Mouse (Mus musculus): ENCODE measurements around the gene Plscr2. TPM values are rescaled to one million over a fixed set of nuclear protein-coding genes. Genes with fewer than 3 reads are reported as not detected.

Plscr2 gene
- polyA plus RNA-seq, 1 experiment from 2014 or later, result 0.71 TPM

- no peaks in the 10 kb centered on the region for H3K9me3 ChIP-seq (ENCODE audit: control insufficient read depth, low read length)
- no peaks in the 10 kb centered on the region for H3K27me3 ChIP-seq (ENCODE audit: control insufficient read depth, insufficient read depth, low read length)
- DNase-seq (ENCODE audit: low spot score), result no peak
- H3K36me3 ChIP-seq (replicated peaks; ENCODE audit: control insufficient read depth, insufficient read depth), result no peaks in the 10 kb centered on the region
- no peak for ATAC-seq (ENCODE audit: low FRiP score)
- WGBS, result 96% methylated on average over 4 of the region's 4 CpGs
- no peak overlapping the region for H3K9ac ChIP-seq
- H3K27ac ChIP-seq, result no peak overlapping the region
- no peak overlapping the region for H3K4me2 ChIP-seq (replicated peaks)
- H3K4me3 ChIP-seq (replicated peaks; ENCODE audit: low read length), result no peak overlapping the region
- no peaks in the 10 kb centered on the region for H3K4me1 ChIP-seq (replicated peaks; ENCODE audit: control insufficient read depth, insufficient read depth, low read length)
Observed at GRCm38 (mm10) chr9:92331383-92331782, 56.0 kb downstream of the Plscr2 start.

GRCm38 (mm10) chr9:92334845-92335244 is 59.4 kb downstream of the Plscr2 start:
- Histone ChIP-seq H3K9ac (no peak overlapping the region), H3K4me3 (replicated peaks; ENCODE audit: low read length) (no peak overlapping the region), H3K9me3 (ENCODE audit: control insufficient read depth, low read length) (no peaks in the 10 kb centered on the region), H3K36me3 (replicated peaks; ENCODE audit: control insufficient read depth, insufficient read depth) (no peaks in the 10 kb centered on the region), H3K27me3 (ENCODE audit: control insufficient read depth, insufficient read depth, low read length) (no peaks in the 10 kb centered on the region), H3K27ac (no peak overlapping the region), H3K4me1 (replicated peaks; ENCODE audit: control insufficient read depth, insufficient read depth, low read length) (no peaks in the 10 kb centered on the region), H3K4me2 (replicated peaks) (no peak overlapping the region)
- 97% methylated on average over 10 of the region's 10 CpGs for WGBS
- ATAC-seq (ENCODE audit: low FRiP score) (no peak), DNase-seq (ENCODE audit: low spot score) (no peak)

- H3K27me3 ChIP-seq (ENCODE audit: control insufficient read depth, insufficient read depth, low read length), result no peaks in the 10 kb centered on the region
- no peak overlapping the region for H3K9ac ChIP-seq
- no peak overlapping the region for H3K27ac ChIP-seq
- no peaks in the 10 kb centered on the region for H3K36me3 ChIP-seq (replicated peaks; ENCODE audit: control insufficient read depth, insufficient read depth)
- DNase-seq (ENCODE audit: low spot score) (no peak), ATAC-seq (ENCODE audit: low FRiP score) (no peak)
- no peak overlapping the region for H3K4me2 ChIP-seq (replicated peaks)
- 90% methylated on average over 6 of the region's 6 CpGs for WGBS
- no peak overlapping the region for H3K4me3 ChIP-seq (replicated peaks; ENCODE audit: low read length)
- H3K4me1 ChIP-seq (replicated peaks; ENCODE audit: control insufficient read depth, insufficient read depth, low read length), result no peaks in the 10 kb centered on the region
- H3K9me3 ChIP-seq (ENCODE audit: control insufficient read depth, low read length), result no peaks in the 10 kb centered on the region
Observed at GRCm38 (mm10) chr9:92335277-92335818, 59.9 kb downstream of the Plscr2 start.

GRCm38 (mm10) chr9:92337063-92337462 is 61.7 kb downstream of the Plscr2 start:
- Histone ChIP-seq H3K36me3 (replicated peaks; ENCODE audit: control insufficient read depth, insufficient read depth) (no peaks in the 10 kb centered on the region), H3K4me1 (replicated peaks; ENCODE audit: control insufficient read depth, insufficient read depth, low read length) (no peaks in the 10 kb centered on the region), H3K4me3 (replicated peaks; ENCODE audit: low read length) (no peak overlapping the region), H3K27me3 (ENCODE audit: control insufficient read depth, insufficient read depth, low read length) (no peaks in the 10 kb centered on the region), H3K9ac (no peak overlapping the region), H3K4me2 (replicated peaks) (no peak overlapping the region), H3K27ac (no peak overlapping the region), H3K9me3 (ENCODE audit: control insufficient read depth, low read length) (no peaks in the 10 kb centered on the region)
- DNase-seq (ENCODE audit: low spot score), result no peak
- ATAC-seq (ENCODE audit: low FRiP score), result no peak
- WGBS, result 97% methylated on average over 1 of the region's 1 CpGs

GRCm38 (mm10) chr9:92337661-92338060 is 62.3 kb downstream of the Plscr2 start:
- no peaks in the 10 kb centered on the region for H3K4me1 ChIP-seq (replicated peaks; ENCODE audit: control insufficient read depth, insufficient read depth, low read length)
- DNase-seq (ENCODE audit: low spot score) (no peak), ATAC-seq (ENCODE audit: low FRiP score) (no peak)
- H3K4me2 ChIP-seq (replicated peaks), result no peak overlapping the region
- no peaks in the 10 kb centered on the region for H3K9me3 ChIP-seq (ENCODE audit: control insufficient read depth, low read length)
- no peak overlapping the region for H3K9ac ChIP-seq
- H3K27me3 ChIP-seq (ENCODE audit: control insufficient read depth, insufficient read depth, low read length), result no peaks in the 10 kb centered on the region
- no peak overlapping the region for H3K27ac ChIP-seq
- H3K4me3 ChIP-seq (replicated peaks; ENCODE audit: low read length), result no peak overlapping the region
- H3K36me3 ChIP-seq (replicated peaks; ENCODE audit: control insufficient read depth, insufficient read depth), result no peaks in the 10 kb centered on the region
- WGBS, result 89% methylated on average over 3 of the region's 3 CpGs

- Histone ChIP-seq H3K4me2 (replicated peaks) (no peak overlapping the region), H3K9me3 (ENCODE audit: control insufficient read depth, low read length) (no peaks in the 10 kb centered on the region), H3K4me1 (replicated peaks; ENCODE audit: control insufficient read depth, insufficient read depth, low read length) (no peaks in the 10 kb centered on the region), H3K27me3 (ENCODE audit: control insufficient read depth, insufficient read depth, low read length) (no peaks in the 10 kb centered on the region), H3K4me3 (replicated peaks; ENCODE audit: low read length) (no peak overlapping the region), H3K9ac (no peak overlapping the region), H3K27ac (no peak overlapping the region), H3K36me3 (replicated peaks; ENCODE audit: control insufficient read depth, insufficient read depth) (no peaks in the 10 kb centered on the region)
- ATAC-seq (ENCODE audit: low FRiP score) (no peak), DNase-seq (ENCODE audit: low spot score) (no peak)
- WGBS, result 86% methylated on average over 1 of the region's 1 CpGs
Observed at GRCm38 (mm10) chr9:92338954-92339353, 63.6 kb downstream of the Plscr2 start.

Small RNA genes within 50 kb of the gene (microRNA-seq; reads per million reads assigned to microRNA genes)
- not detected for gene Mir6386

Other genes starting within 250 kb of the Plscr2 start
- 0.35 and 0.48 TPM in 2 replicates for gene Plscr5, start 82.7 kb upstream of the Plscr2 start, polyA plus RNA-seq (2014; fragmentation: Nextera tagmentation; extraction: Ambion mirVana)
- 8.3 and 8.4 TPM in 2 replicates for gene Plscr1, start 25.9 kb upstream of the Plscr2 start, polyA plus RNA-seq (2014; fragmentation: Nextera tagmentation; extraction: Ambion mirVana)
- not detected in 2 replicates for gene 1700057G04Rik, start 33.8 kb downstream of the Plscr2 start, polyA plus RNA-seq (2014; fragmentation: Nextera tagmentation; extraction: Ambion mirVana)
- gene Plscr4, start 181.8 kb downstream of the Plscr2 start, polyA plus RNA-seq (2014; fragmentation: Nextera tagmentation; extraction: Ambion mirVana), result 2.5 and 3.1 TPM in 2 replicates

Data from hindbrain, embryonic 14.5 days (tissue).